Mouse (Mus musculus) olfactory bulb, adult 2 months (tissue): ENCODE measurements around the gene Aprt.

Source experiments
- CTCF ChIP-seq: fragments of 200-500 bp; IDR thresholded peaks from 2 replicates; pipeline ENCODE4 v1.5.1; 2012; ENCODE audit warnings: low read depth, mild to moderate bottlenecking, low read length, moderate library complexity; ENCODE audit not compliant: insufficient read depth
- POLR2A ChIP-seq: fragments of 200-500 bp; IDR thresholded peaks from 2 replicates; pipeline ENCODE4 v1.6.1; 2012; ENCODE audit warnings: mild to moderate bottlenecking, low read depth, low read length, moderate library complexity; ENCODE audit not compliant: insufficient read depth

GRCm38 (mm10) chr8:122593240-122593639, 16.5 kb upstream of the Aprt start:
- TF ChIP-seq CTCF (no peak), POLR2A (no peak)
